Mouse (Mus musculus): ENCODE measurements around the gene Ankrd28. TPM values are rescaled to one million over a fixed set of nuclear protein-coding genes. Genes with fewer than 3 reads are reported as not detected.
"Not testable (repeated sequence)": the region's sequence is repeated elsewhere in the genome, so short reads cannot be mapped to it uniquely, and the experiment has no call there.

Ankrd28 gene
- polyA plus RNA-seq, 1 experiment from 2014 or later = 3.2 TPM

- no peak for ATAC-seq
- no peak overlapping the region for H3K9ac ChIP-seq (replicated peaks)
- TF ChIP-seq EP300 (IDR thresholded peaks at IDR 0.05; ENCODE audit: low read depth) (no peak), CTCF (IDR thresholded peaks at IDR 0.05; ENCODE audit: low read depth) (no peak)
- no peak overlapping the region for H3K4me3 ChIP-seq (ENCODE audit: low read depth, low read length)
- peaks cover 3% of the 10 kb centered on the region; the same call in 1 of the 2 replicates for H3K36me3 ChIP-seq (replicated peaks; ENCODE audit: insufficient read depth, low read length)
- H3K4me1 ChIP-seq (ENCODE audit: insufficient read depth) = no peaks in the 10 kb centered on the region
- no peak overlapping the region for H3K27ac ChIP-seq (ENCODE audit: low read depth)
- DNase-seq = no peak
- no peak overlapping the region for H3K4me2 ChIP-seq (ENCODE audit: low read depth, low read length)
- H3K9me3 ChIP-seq (ENCODE audit: low read length) = no peaks in the 10 kb centered on the region
- H3K27me3 ChIP-seq (ENCODE audit: insufficient read depth, low read length) = no peaks in the 10 kb centered on the region
These were observed 58.2 kb downstream of the Ankrd28 start for GRCm38 (mm10) chr14:31772251-31772650.

GRCm38 (mm10) chr14:31768531-31768930, 61.9 kb downstream of the Ankrd28 start:
- ATAC-seq (no peak), DNase-seq (no peak)
- H3K27me3 ChIP-seq (ENCODE audit: insufficient read depth, low read length) = no peaks in the 10 kb centered on the region
- H3K9ac ChIP-seq (replicated peaks) = no peak overlapping the region
- WGBS (ENCODE audit: insufficient replicate concordance) = 69% methylated on average over 3 of the region's 3 CpGs
- TF ChIP-seq CTCF (IDR thresholded peaks at IDR 0.05; ENCODE audit: low read depth) = no peak
- no peak for TF ChIP-seq EP300 (IDR thresholded peaks at IDR 0.05; ENCODE audit: low read depth)
- no peak overlapping the region for H3K4me2 ChIP-seq (ENCODE audit: low read depth, low read length)
- no peaks in the 10 kb centered on the region for H3K4me1 ChIP-seq (ENCODE audit: insufficient read depth)
- H3K9me3 ChIP-seq (ENCODE audit: low read length) = no peaks in the 10 kb centered on the region
- H3K27ac ChIP-seq (ENCODE audit: low read depth) = no peak overlapping the region
- H3K4me3 ChIP-seq (ENCODE audit: low read depth, low read length) = no peak overlapping the region
- H3K36me3 ChIP-seq (replicated peaks; ENCODE audit: insufficient read depth, low read length) = no peaks in the 10 kb centered on the region; the same call in 1 of the 2 replicates

GRCm38 (mm10) chr14:31764083-31764482, 66.4 kb downstream of the Ankrd28 start:
- WGBS (ENCODE audit: insufficient replicate concordance) = 77% methylated on average over 2 of the region's 2 CpGs
- TF ChIP-seq EP300 (IDR thresholded peaks at IDR 0.05; ENCODE audit: low read depth) (no peak), CTCF (IDR thresholded peaks at IDR 0.05; ENCODE audit: low read depth) (no peak)
- Histone ChIP-seq H3K27ac (ENCODE audit: low read depth) (no peak overlapping the region), H3K9ac (replicated peaks) (no peak overlapping the region), H3K9me3 (ENCODE audit: low read length) (no peaks in the 10 kb centered on the region), H3K4me1 (ENCODE audit: insufficient read depth) (no peaks in the 10 kb centered on the region), H3K4me3 (ENCODE audit: low read depth, low read length) (no peak overlapping the region), H3K4me2 (ENCODE audit: low read depth, low read length) (no peak overlapping the region), H3K27me3 (ENCODE audit: insufficient read depth, low read length) (no peaks in the 10 kb centered on the region), H3K36me3 (replicated peaks; ENCODE audit: insufficient read depth, low read length) (peaks cover 14% of the 10 kb centered on the region)
- DNase-seq (no peak), ATAC-seq (no peak)

GRCm38 (mm10) chr14:31761727-31762126, 68.7 kb downstream of the Ankrd28 start:
- TF ChIP-seq CTCF (IDR thresholded peaks at IDR 0.05; ENCODE audit: low read depth) (no peak), EP300 (IDR thresholded peaks at IDR 0.05; ENCODE audit: low read depth) (no peak)
- no peak overlapping the region for H3K4me3 ChIP-seq (ENCODE audit: low read depth, low read length)
- 43% methylated on average over 7 of the region's 7 CpGs for WGBS (ENCODE audit: insufficient replicate concordance)
- H3K27ac ChIP-seq (ENCODE audit: low read depth) = no peak overlapping the region
- no peaks in the 10 kb centered on the region for H3K9me3 ChIP-seq (ENCODE audit: low read length)
- H3K27me3 ChIP-seq (ENCODE audit: insufficient read depth, low read length) = no peaks in the 10 kb centered on the region
- peaks cover 14% of the 10 kb centered on the region for H3K36me3 ChIP-seq (replicated peaks; ENCODE audit: insufficient read depth, low read length)
- no peaks in the 10 kb centered on the region for H3K4me1 ChIP-seq (ENCODE audit: insufficient read depth)
- no peak for DNase-seq
- H3K4me2 ChIP-seq (ENCODE audit: low read depth, low read length) = no peak overlapping the region
- H3K9ac ChIP-seq (replicated peaks) = no peak overlapping the region
- ATAC-seq = no peak

GRCm38 (mm10) chr14:31759195-31759594, 71.3 kb downstream of the Ankrd28 start:
- no peak for TF ChIP-seq CTCF (IDR thresholded peaks at IDR 0.05; ENCODE audit: low read depth)
- TF ChIP-seq EP300 (IDR thresholded peaks at IDR 0.05; ENCODE audit: low read depth) = no peak
- WGBS (ENCODE audit: insufficient replicate concordance) = 69% methylated on average over 2 of the region's 2 CpGs
- DNase-seq (no peak), ATAC-seq (no peak)
- H3K36me3 ChIP-seq (replicated peaks; ENCODE audit: insufficient read depth, low read length) = peaks cover 25% of the 10 kb centered on the region
- no peaks in the 10 kb centered on the region for H3K4me1 ChIP-seq (ENCODE audit: insufficient read depth)
- H3K27me3 ChIP-seq (ENCODE audit: insufficient read depth, low read length) = no peaks in the 10 kb centered on the region
- H3K9me3 ChIP-seq (ENCODE audit: low read length) = no peaks in the 10 kb centered on the region
- H3K4me2 ChIP-seq (ENCODE audit: low read depth, low read length) = no peak overlapping the region
- no peak overlapping the region for H3K27ac ChIP-seq (ENCODE audit: low read depth)
- H3K4me3 ChIP-seq (ENCODE audit: low read depth, low read length) = no peak overlapping the region
- no peak overlapping the region for H3K9ac ChIP-seq (replicated peaks)

- not testable (repeated sequence) for ATAC-seq; H3K4me2 ChIP-seq (ENCODE audit: low read depth, low read length); H3K27me3 ChIP-seq (ENCODE audit: insufficient read depth, low read length); H3K9me3 ChIP-seq (ENCODE audit: low read length); H3K4me3 ChIP-seq (ENCODE audit: low read depth, low read length); H3K9ac ChIP-seq (replicated peaks); H3K4me1 ChIP-seq (ENCODE audit: insufficient read depth); H3K27ac ChIP-seq (ENCODE audit: low read depth); DNase-seq
- H3K36me3 ChIP-seq (replicated peaks; ENCODE audit: insufficient read depth, low read length) = peaks cover 29% of the 10 kb centered on the region
- 76% methylated on average over 3 of the region's 3 CpGs for WGBS (ENCODE audit: insufficient replicate concordance)
These were observed 72.0 kb downstream of the Ankrd28 start for GRCm38 (mm10) chr14:31758410-31758809.

- no peaks in the 10 kb centered on the region for H3K4me1 ChIP-seq (ENCODE audit: insufficient read depth)
- 83% methylated on average over 6 of the region's 6 CpGs for WGBS (ENCODE audit: insufficient replicate concordance)
- DNase-seq = no peak
- no peak overlapping the region for H3K27ac ChIP-seq (ENCODE audit: low read depth)
- no peaks in the 10 kb centered on the region for H3K27me3 ChIP-seq (ENCODE audit: insufficient read depth, low read length)
- H3K9ac ChIP-seq (replicated peaks) = no peak overlapping the region
- no peaks in the 10 kb centered on the region for H3K9me3 ChIP-seq (ENCODE audit: low read length)
- no peak for ATAC-seq
- no peak for TF ChIP-seq EP300 (IDR thresholded peaks at IDR 0.05; ENCODE audit: low read depth)
- no peak for TF ChIP-seq CTCF (IDR thresholded peaks at IDR 0.05; ENCODE audit: low read depth)
- peaks cover 22% of the 10 kb centered on the region for H3K36me3 ChIP-seq (replicated peaks; ENCODE audit: insufficient read depth, low read length)
- H3K4me3 ChIP-seq (ENCODE audit: low read depth, low read length) = no peak overlapping the region
- no peak overlapping the region for H3K4me2 ChIP-seq (ENCODE audit: low read depth, low read length)
These were observed 82.1 kb downstream of the Ankrd28 start for GRCm38 (mm10) chr14:31748239-31748873.

Measured in liver, postnatal 0 days (tissue).